Mouse (Mus musculus) adrenal gland, postnatal 36 days (tissue): ENCODE data around the gene Abcb11. TPM values are rescaled to one million over a fixed set of nuclear protein-coding genes. Genes with fewer than 3 reads are reported as not detected.

Experiments
- DNase-seq, 2 experiments: peaks; one replicate each; pipeline ENCODE4 v3.0.0; 2021; ENCODE audit warnings: mixed read lengths in 1 of 2
- total RNA-seq, 2 experiments: library from RNA; stranded (reverse); gene quantifications; 2 replicates each; pipeline ENCODE4 v1.2.3; 2021

The Abcb11 gene
- total RNA-seq, 2 experiments from 2014 or later = 0.26 TPM; not detected in 1

DNA sequence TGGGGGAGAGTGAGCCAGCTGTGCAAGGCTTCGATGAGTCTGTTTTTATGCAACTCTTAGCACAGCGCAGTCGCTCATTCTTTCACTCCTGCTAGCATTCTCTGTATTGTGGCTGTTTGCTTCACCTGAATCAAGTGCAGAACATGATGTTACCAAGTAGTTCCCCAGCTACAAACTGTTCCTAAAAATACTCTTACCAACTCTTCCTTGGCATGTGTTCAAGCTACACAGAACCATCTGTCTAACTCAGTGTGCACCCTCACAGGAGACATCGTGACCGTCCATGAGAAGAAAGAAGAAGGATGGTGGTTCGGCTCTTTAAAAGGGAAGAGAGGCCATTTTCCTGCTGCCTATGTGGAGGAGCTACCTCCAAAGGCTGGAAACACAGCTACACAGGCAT lies 153.7 kb downstream of the Abcb11 start:
- no peak for DNase-seq

Other genes with a start within 250 kb of the Abcb11 start
- 10 to 100 TPM in 1 of 2 experiments, 1 to 10 TPM in 1; 7.3 to 11.9 TPM for gene Nostrin, start 206.8 kb downstream of the Abcb11 start, total RNA-seq
- gene Spc25, start 136.4 kb downstream of the Abcb11 start, total RNA-seq = 1 to 10 TPM; 3.7 to 4.1 TPM
- gene G6pc2, start 131.5 kb downstream of the Abcb11 start, total RNA-seq = not detected
- gene Dhrs9, start 37.8 kb upstream of the Abcb11 start, total RNA-seq = 1 to 10 TPM in 1 of 2 experiments, under 1 TPM in 1; 0.73 to 1.9 TPM
- gene Lrp2, start 243.4 kb upstream of the Abcb11 start, total RNA-seq = under 1 TPM; 0.43 to 0.53 TPM